Mouse (Mus musculus): ENCODE data around the gene Gm17359. TPM values are rescaled to one million over a fixed set of nuclear protein-coding genes. Genes with fewer than 3 reads are reported as not detected.
A peak's percentile ranks its signal among the peaks of the same experiment; 100 is the strongest.

Gm17359 gene
- polyA plus RNA-seq, 1 experiment from 2014 or later, result not detected

- no peak for ATAC-seq (ENCODE audit: low FRiP score, low TSS enrichment)
- no peaks in the 10 kb centered on the region for H3K36me3 ChIP-seq (ENCODE audit: control insufficient read depth, insufficient read depth, low read length)
Observed at GRCm38 (mm10) chr3:79299401-79299800, 37.1 kb upstream of the Gm17359 start.

DNA sequence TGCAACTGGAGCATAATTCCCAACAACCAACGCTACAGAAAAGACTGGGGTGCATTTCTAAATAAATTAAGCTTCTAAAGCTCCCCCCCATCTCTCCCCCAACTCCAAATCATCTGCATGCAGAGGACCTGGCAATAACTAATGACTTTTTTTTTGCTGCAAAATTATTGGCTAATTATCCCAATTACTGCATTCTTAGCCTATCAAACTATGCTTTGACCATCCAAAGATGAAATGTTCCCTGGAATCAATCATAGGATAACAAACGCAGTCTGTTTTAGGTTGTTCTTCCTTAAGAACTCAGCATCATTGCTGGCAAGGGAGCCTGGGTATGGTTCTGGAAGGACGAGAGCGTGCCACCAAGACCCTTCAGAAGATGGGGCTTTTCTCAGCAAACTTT is 27.9 kb upstream of the Gm17359 start:
- Histone ChIP-seq H3K4me1 (ENCODE audit: control insufficient read depth, insufficient read depth, low read length) (no peaks in the 10 kb centered on the region), H3K9ac (ENCODE audit: low read depth, low read length) (no peak overlapping the region), H3K4me2 (replicated peaks; ENCODE audit: low read depth, low read length) (no peak overlapping the region), H3K4me3 (ENCODE audit: low read length) (no peak overlapping the region), H3K9me3 (ENCODE audit: control insufficient read depth, low read length) (no peaks in the 10 kb centered on the region), H3K27ac (ENCODE audit: low read depth, low read length) (no peak overlapping the region), H3K27me3 (ENCODE audit: control insufficient read depth, insufficient read depth, low read length) (no peaks in the 10 kb centered on the region), H3K36me3 (ENCODE audit: control insufficient read depth, insufficient read depth, low read length) (no peaks in the 10 kb centered on the region)
- WGBS, result 89% methylated on average over 4 of the region's 4 CpGs
- no peak for ATAC-seq (ENCODE audit: low FRiP score, low TSS enrichment)

More at GRCm38 (mm10) chr3:79299401-79299800, 37.1 kb upstream of the Gm17359 start:
- H3K9me3 ChIP-seq (ENCODE audit: control insufficient read depth, low read length), result no peaks in the 10 kb centered on the region
- H3K9ac ChIP-seq (ENCODE audit: low read depth, low read length), result no peak overlapping the region
- H3K27me3 ChIP-seq (ENCODE audit: control insufficient read depth, insufficient read depth, low read length), result no peaks in the 10 kb centered on the region
- no peak overlapping the region for H3K4me3 ChIP-seq (ENCODE audit: low read length)
- 89% methylated on average over 15 of the region's 15 CpGs for WGBS
- no peak overlapping the region for H3K27ac ChIP-seq (ENCODE audit: low read depth, low read length)
- no peaks in the 10 kb centered on the region for H3K4me1 ChIP-seq (ENCODE audit: control insufficient read depth, insufficient read depth, low read length)
- H3K4me2 ChIP-seq (replicated peaks; ENCODE audit: low read depth, low read length), result no peak overlapping the region

- Histone ChIP-seq H3K4me3 (ENCODE audit: low read length) (no peak overlapping the region), H3K27me3 (ENCODE audit: control insufficient read depth, insufficient read depth, low read length) (no peaks in the 10 kb centered on the region), H3K9ac (ENCODE audit: low read depth, low read length) (no peak overlapping the region), H3K4me2 (replicated peaks; ENCODE audit: low read depth, low read length) (no peak overlapping the region), H3K9me3 (ENCODE audit: control insufficient read depth, low read length) (no peaks in the 10 kb centered on the region), H3K4me1 (ENCODE audit: control insufficient read depth, insufficient read depth, low read length) (no peaks in the 10 kb centered on the region), H3K36me3 (ENCODE audit: control insufficient read depth, insufficient read depth, low read length) (no peaks in the 10 kb centered on the region), H3K27ac (ENCODE audit: low read depth, low read length) (no peak overlapping the region)
- no peak for ATAC-seq (ENCODE audit: low FRiP score, low TSS enrichment)
- WGBS, result 78% methylated on average over 7 of the region's 7 CpGs
Observed at GRCm38 (mm10) chr3:79310184-79310583, 26.3 kb upstream of the Gm17359 start.

- Histone ChIP-seq H3K9me3 (ENCODE audit: control insufficient read depth, low read length) (no peaks in the 10 kb centered on the region), H3K4me2 (replicated peaks; ENCODE audit: low read depth, low read length) (no peak overlapping the region), H3K9ac (ENCODE audit: low read depth, low read length) (no peak overlapping the region), H3K4me1 (ENCODE audit: control insufficient read depth, insufficient read depth, low read length) (no peaks in the 10 kb centered on the region), H3K27ac (ENCODE audit: low read depth, low read length) (no peak overlapping the region), H3K36me3 (ENCODE audit: control insufficient read depth, insufficient read depth, low read length) (no peaks in the 10 kb centered on the region), H3K27me3 (ENCODE audit: control insufficient read depth, insufficient read depth, low read length) (no peaks in the 10 kb centered on the region), H3K4me3 (ENCODE audit: low read length) (no peak overlapping the region)
- ATAC-seq (ENCODE audit: low FRiP score, low TSS enrichment), result no peak
Observed at GRCm38 (mm10) chr3:79311895-79312294, 24.6 kb upstream of the Gm17359 start.

DNA sequence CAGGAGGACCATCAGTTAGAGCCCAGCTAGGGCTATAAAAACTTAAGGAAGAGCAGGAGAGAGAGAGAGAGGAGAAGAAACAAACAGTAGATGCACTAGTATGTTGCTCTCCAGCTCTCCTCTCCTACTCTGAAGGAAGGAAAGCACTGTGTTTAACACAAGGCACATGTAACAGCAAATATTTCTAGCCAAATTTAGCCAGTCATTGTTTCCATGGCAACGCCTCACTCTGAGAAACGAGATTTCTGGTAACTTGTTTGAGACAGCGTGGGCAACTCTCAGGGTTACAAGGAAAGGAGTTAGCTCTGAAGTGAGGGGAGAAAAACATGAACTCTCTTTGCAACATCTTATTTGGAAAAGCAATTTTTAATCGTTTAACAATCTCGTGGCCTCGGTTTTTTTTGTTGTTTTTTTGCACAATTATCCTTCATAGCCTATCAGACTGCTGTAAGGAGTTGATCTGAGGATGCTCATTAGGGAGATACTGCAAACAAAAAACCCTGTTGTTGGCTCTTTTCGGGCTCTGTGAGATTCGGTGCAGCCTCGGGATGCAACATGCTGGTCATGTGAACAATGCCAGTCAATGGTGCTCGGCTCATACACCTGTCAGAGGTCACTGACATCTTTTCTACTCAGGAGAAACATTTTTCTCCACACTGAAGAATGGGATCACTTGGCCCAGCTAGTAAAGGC is 22.3 kb upstream of the Gm17359 start:
- Histone ChIP-seq H3K4me3 (ENCODE audit: low read length) (no peak overlapping the region), H3K36me3 (ENCODE audit: control insufficient read depth, insufficient read depth, low read length) (no peaks in the 10 kb centered on the region), H3K27me3 (ENCODE audit: control insufficient read depth, insufficient read depth, low read length) (no peaks in the 10 kb centered on the region), H3K9ac (ENCODE audit: low read depth, low read length) (no peak overlapping the region), H3K27ac (ENCODE audit: low read depth, low read length) (no peak overlapping the region), H3K9me3 (ENCODE audit: control insufficient read depth, low read length) (no peaks in the 10 kb centered on the region), H3K4me2 (replicated peaks; ENCODE audit: low read depth, low read length) (no peak overlapping the region), H3K4me1 (ENCODE audit: control insufficient read depth, insufficient read depth, low read length) (no peaks in the 10 kb centered on the region)
- 72% methylated on average over 10 of the region's 10 CpGs for WGBS
- ATAC-seq (ENCODE audit: low FRiP score, low TSS enrichment), result no peak

GRCm38 (mm10) chr3:79324697-79325526 is 11.5 kb upstream of the Gm17359 start:
- Histone ChIP-seq H3K9ac (ENCODE audit: low read depth, low read length) (no peak overlapping the region), H3K27ac (ENCODE audit: low read depth, low read length) (peak overlapping the region; percentile 6; the same call in 1 of the 2 replicates), H3K27me3 (ENCODE audit: control insufficient read depth, insufficient read depth, low read length) (no peaks in the 10 kb centered on the region), H3K9me3 (ENCODE audit: control insufficient read depth, low read length) (no peaks in the 10 kb centered on the region), H3K4me3 (ENCODE audit: low read length) (no peak overlapping the region), H3K4me1 (ENCODE audit: control insufficient read depth, insufficient read depth, low read length) (0 out of 2 replicates have a peak, but pooled peaks cover 7% of the 10 kb centered on the region), H3K36me3 (ENCODE audit: control insufficient read depth, insufficient read depth, low read length) (no peaks in the 10 kb centered on the region), H3K4me2 (replicated peaks; ENCODE audit: low read depth, low read length) (peak overlapping the region; percentile 17; the same call in 1 of the 2 replicates)
- WGBS, result 32% methylated on average over 10 of the region's 10 CpGs
- peak; percentile 78 for ATAC-seq (ENCODE audit: low FRiP score, low TSS enrichment)

DNA sequence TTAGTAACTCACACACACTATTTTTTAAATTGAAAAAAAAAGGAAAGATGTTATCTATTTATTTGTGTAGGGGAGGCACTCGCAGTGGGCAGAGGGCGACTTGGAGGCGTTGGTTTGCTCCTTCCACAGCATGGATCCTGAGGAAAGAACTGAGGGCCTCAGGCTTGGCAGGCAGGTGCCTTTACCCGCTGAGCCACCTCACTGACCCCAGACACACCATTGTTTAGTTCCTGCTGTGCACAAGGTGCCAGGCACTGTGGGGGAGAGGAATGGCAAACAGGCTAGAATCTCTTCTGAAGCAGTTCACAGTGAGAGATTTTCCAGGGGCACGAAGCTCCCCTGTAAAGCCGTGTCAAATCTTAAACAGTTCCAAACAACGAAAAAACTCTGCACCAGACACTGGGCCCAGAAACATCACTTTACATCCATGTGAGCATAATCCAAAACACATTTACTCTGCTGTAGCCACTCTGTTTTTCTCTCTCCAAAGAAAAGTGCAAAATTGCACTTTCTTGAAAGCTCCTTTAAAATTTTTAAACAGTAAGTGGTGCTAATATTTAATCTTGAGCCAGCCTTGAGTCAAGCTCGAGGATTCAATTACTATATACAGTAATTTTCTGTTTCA is 6.7 kb upstream of the Gm17359 start:
- Histone ChIP-seq H3K9me3 (ENCODE audit: control insufficient read depth, low read length) (no peaks in the 10 kb centered on the region), H3K27ac (ENCODE audit: low read depth, low read length) (no peak overlapping the region), H3K4me1 (ENCODE audit: control insufficient read depth, insufficient read depth, low read length) (0 out of 2 replicates have a peak, but pooled peaks cover 6% of the 10 kb centered on the region), H3K27me3 (ENCODE audit: control insufficient read depth, insufficient read depth, low read length) (no peaks in the 10 kb centered on the region), H3K4me3 (ENCODE audit: low read length) (no peak overlapping the region), H3K36me3 (ENCODE audit: control insufficient read depth, insufficient read depth, low read length) (no peaks in the 10 kb centered on the region), H3K9ac (ENCODE audit: low read depth, low read length) (no peak overlapping the region), H3K4me2 (replicated peaks; ENCODE audit: low read depth, low read length) (no peak overlapping the region)
- ATAC-seq (ENCODE audit: low FRiP score, low TSS enrichment), result no peak
- WGBS, result 37% methylated on average over 8 of the region's 8 CpGs

DNA sequence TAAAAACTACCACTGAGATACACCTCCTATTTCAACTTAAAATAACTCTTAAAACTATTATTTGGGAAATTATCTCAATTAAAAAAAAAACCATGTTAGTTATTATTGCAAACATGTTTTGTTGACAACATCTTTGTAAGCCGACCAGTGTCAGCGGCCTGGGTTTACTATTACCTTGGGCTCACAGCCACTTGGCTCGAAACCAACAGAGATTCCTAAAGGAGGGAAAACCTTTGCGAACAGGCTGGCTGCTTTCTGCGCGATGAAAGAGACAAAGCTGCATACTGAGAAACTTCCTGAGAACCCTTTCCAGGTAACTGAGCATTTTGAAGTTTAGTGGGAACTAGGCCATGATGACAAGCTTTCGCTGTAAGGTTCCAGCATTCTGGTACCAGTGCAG is 3.4 kb upstream of the Gm17359 start:
- no peak for ATAC-seq (ENCODE audit: low FRiP score, low TSS enrichment)
- no peak overlapping the region for H3K9ac ChIP-seq (ENCODE audit: low read depth, low read length)
- H3K4me1 ChIP-seq (ENCODE audit: control insufficient read depth, insufficient read depth, low read length), result no peaks in the 10 kb centered on the region
- no peaks in the 10 kb centered on the region for H3K9me3 ChIP-seq (ENCODE audit: control insufficient read depth, low read length)
- no peaks in the 10 kb centered on the region for H3K27me3 ChIP-seq (ENCODE audit: control insufficient read depth, insufficient read depth, low read length)
- H3K4me2 ChIP-seq (replicated peaks; ENCODE audit: low read depth, low read length), result no peak overlapping the region
- H3K27ac ChIP-seq (ENCODE audit: low read depth, low read length), result no peak overlapping the region
- H3K36me3 ChIP-seq (ENCODE audit: control insufficient read depth, insufficient read depth, low read length), result no peaks in the 10 kb centered on the region
- WGBS, result 86% methylated on average over 7 of the region's 7 CpGs
- H3K4me3 ChIP-seq (ENCODE audit: low read length), result no peak overlapping the region

All from kidney, embryonic 14.5 days (tissue).